Mouse (Mus musculus): ENCODE data around the gene Ttc4.

- TF ChIP-seq POLR2A (IDR thresholded peaks at IDR 0.05; ENCODE audit: borderline replicate concordance, insufficient read depth, low read length) = no peak
- no peak for TF ChIP-seq CTCF (IDR thresholded peaks at IDR 0.05; ENCODE audit: borderline replicate concordance, insufficient read depth, low read depth, low read length)
These were observed 13.5 kb downstream of the Ttc4 start for GRCm38 (mm10) chr4:106665269-106665668.
